Mouse (Mus musculus): Measurements from ENCODE around the gene Tmem138. TPM values are rescaled to one million over a fixed set of nuclear protein-coding genes. Genes with fewer than 3 reads are reported as not detected.
A peak's percentile ranks its signal among the peaks of the same experiment; 100 is the strongest.

Tmem138 gene
- total and polyA plus RNA-seq, 2 experiments, result 1.7 to 3.3 TPM

DNA sequence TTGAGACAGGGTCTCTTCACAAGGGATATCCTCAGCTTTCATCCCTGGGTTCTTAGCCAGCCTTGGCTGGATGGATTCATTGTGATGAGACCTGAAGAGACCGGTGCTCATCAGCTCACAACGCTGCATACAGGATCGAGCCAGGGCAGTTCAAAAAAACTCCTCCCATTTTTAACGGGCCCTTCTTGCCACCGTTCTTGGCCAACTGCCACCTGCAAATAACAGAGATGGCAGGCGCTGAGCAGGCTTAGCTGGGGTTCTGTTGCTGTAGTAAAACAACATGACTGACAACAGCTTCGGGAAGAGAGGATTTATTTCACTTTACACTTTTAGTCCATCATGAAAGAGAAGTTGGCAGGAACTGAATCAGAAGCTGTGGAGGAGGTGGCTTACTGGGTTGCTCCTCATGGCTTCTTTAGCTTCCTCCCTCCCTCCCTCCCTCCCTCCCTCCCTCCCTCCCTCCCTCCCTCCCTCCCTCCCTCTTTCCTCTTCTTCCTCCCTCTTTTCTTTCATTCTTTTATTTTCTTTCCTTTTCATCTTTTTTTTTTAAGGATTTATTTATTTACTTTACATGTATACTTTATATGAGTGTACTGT is 6.5 kb upstream of the Tmem138 start:
- TF ChIP-seq CTCF (IDR thresholded peaks at IDR 0.05; ENCODE audit: low read depth, low read length), result no peak
- no peak for TF ChIP-seq POLR2A (IDR thresholded peaks at IDR 0.05; ENCODE audit: extremely low read depth, insufficient read depth, low read length)
- Histone ChIP-seq H3K4me1 (ENCODE audit: control insufficient read depth, insufficient read depth, low read length) (peaks cover 7% of the 10 kb centered on the region; the same call in 1 of the 2 replicates), H3K36me3 (ENCODE audit: control insufficient read depth, insufficient read depth, low read length) (peaks cover 13% of the 10 kb centered on the region; the same call in 1 of the 2 replicates), H3K27me3 (ENCODE audit: control insufficient read depth, insufficient read depth, low read length) (no peaks in the 10 kb centered on the region), H3K9ac (ENCODE audit: low read depth, low read length) (no peak overlapping the region), H3K27ac (replicated peaks; ENCODE audit: insufficient read depth, low read depth, low read length) (no peak overlapping the region), H3K4me3 (ENCODE audit: insufficient read depth, low read depth, low read length) (no peak overlapping the region), H3K79me2 (ENCODE audit: control insufficient read depth, insufficient read depth, low read length) (no peaks in the 10 kb centered on the region)
- WGBS, result 26% methylated on average over 7 of the region's 7 CpGs
- no peak for DNase-seq (ENCODE audit: extremely low read depth, low read depth, low spot score)

DNA sequence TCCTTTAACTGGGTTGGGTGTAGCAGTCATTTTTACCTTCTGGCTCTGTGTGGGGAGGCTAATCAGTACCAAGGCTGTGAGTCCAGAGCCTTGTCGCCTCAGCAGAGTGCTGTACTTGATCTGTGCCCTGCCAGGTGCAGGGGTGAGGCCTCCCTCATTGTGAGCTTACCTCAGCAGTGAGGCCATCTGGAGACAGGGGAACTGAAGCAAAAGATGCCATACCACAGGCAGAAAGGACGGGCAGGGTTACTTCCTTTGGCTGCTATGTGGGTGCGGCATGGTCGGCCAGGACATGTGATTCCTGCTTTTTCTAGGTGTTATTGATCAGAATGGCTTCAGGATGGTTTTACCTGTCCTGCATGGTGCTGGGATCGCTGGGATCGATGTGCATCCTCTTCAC is 4.8 kb upstream of the Tmem138 start:
- no peak for TF ChIP-seq POLR2A (IDR thresholded peaks at IDR 0.05; ENCODE audit: extremely low read depth, insufficient read depth, low read length)
- no peak for TF ChIP-seq CTCF (IDR thresholded peaks at IDR 0.05; ENCODE audit: low read depth, low read length)
- no peak overlapping the region for H3K4me3 ChIP-seq (ENCODE audit: insufficient read depth, low read depth, low read length)

DNA sequence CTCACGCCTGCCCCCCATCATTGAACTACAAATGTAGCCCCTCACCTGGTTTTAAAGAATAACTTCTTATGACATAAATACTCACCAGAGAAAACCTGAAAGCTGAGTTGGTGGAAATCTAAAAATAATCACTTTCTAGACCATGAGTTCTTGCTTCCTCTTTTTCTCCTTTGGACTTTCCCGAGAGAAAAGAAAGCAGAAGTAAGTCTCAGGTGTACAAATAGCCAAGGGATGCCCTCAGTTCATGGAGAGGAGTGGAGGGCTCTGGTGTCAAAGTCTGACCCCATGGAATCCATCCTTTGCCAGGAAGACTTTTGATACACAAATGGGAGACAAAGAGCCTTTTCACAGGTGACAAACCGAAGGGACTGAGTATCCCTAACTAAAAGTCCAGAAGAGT is 3.6 kb upstream of the Tmem138 start:
- WGBS, result 81% methylated on average over 3 of the region's 3 CpGs
- TF ChIP-seq POLR2A (IDR thresholded peaks at IDR 0.05; ENCODE audit: extremely low read depth, insufficient read depth, low read length), result no peak
- TF ChIP-seq CTCF (IDR thresholded peaks at IDR 0.05; ENCODE audit: low read depth, low read length), result no peak
- Histone ChIP-seq H3K79me2 (ENCODE audit: control insufficient read depth, insufficient read depth, low read length) (no peaks in the 10 kb centered on the region; the same call in 1 of the 2 replicates), H3K4me1 (ENCODE audit: control insufficient read depth, insufficient read depth, low read length) (peaks cover 8% of the 10 kb centered on the region; the same call in 1 of the 2 replicates), H3K4me3 (ENCODE audit: insufficient read depth, low read depth, low read length) (no peak overlapping the region), H3K9ac (ENCODE audit: low read depth, low read length) (no peak overlapping the region), H3K27ac (replicated peaks; ENCODE audit: insufficient read depth, low read depth, low read length) (no peak overlapping the region), H3K27me3 (ENCODE audit: control insufficient read depth, insufficient read depth, low read length) (no peaks in the 10 kb centered on the region), H3K36me3 (ENCODE audit: control insufficient read depth, insufficient read depth, low read length) (peaks cover 11% of the 10 kb centered on the region; the same call in 1 of the 2 replicates)
- no peak for DNase-seq (ENCODE audit: extremely low read depth, low read depth, low spot score)

More for the DNA sequence above, 4.8 kb upstream of the Tmem138 start:
- Histone ChIP-seq H3K9ac (ENCODE audit: low read depth, low read length) (no peak overlapping the region), H3K27me3 (ENCODE audit: control insufficient read depth, insufficient read depth, low read length) (no peaks in the 10 kb centered on the region), H3K36me3 (ENCODE audit: control insufficient read depth, insufficient read depth, low read length) (peaks cover 13% of the 10 kb centered on the region; the same call in 1 of the 2 replicates), H3K4me1 (ENCODE audit: control insufficient read depth, insufficient read depth, low read length) (peaks cover 6% of the 10 kb centered on the region; the same call in 1 of the 2 replicates), H3K79me2 (ENCODE audit: control insufficient read depth, insufficient read depth, low read length) (no peaks in the 10 kb centered on the region; the same call in 1 of the 2 replicates), H3K27ac (replicated peaks; ENCODE audit: insufficient read depth, low read depth, low read length) (no peak overlapping the region)
- 91% methylated on average over 6 of the region's 6 CpGs for WGBS
- no peak for DNase-seq (ENCODE audit: extremely low read depth, low read depth, low spot score)

- DNase-seq (ENCODE audit: extremely low read depth, low read depth, low spot score), result no peak
- H3K36me3 ChIP-seq (ENCODE audit: control insufficient read depth, insufficient read depth, low read length), result peaks cover 11% of the 10 kb centered on the region; the same call in 1 of the 2 replicates
- peaks cover 6% of the 10 kb centered on the region; the same call in 1 of the 2 replicates for H3K4me1 ChIP-seq (ENCODE audit: control insufficient read depth, insufficient read depth, low read length)
- no peak overlapping the region for H3K27ac ChIP-seq (replicated peaks; ENCODE audit: insufficient read depth, low read depth, low read length)
- no peaks in the 10 kb centered on the region; the same call in 1 of the 2 replicates for H3K79me2 ChIP-seq (ENCODE audit: control insufficient read depth, insufficient read depth, low read length)
- no peaks in the 10 kb centered on the region for H3K27me3 ChIP-seq (ENCODE audit: control insufficient read depth, insufficient read depth, low read length)
- no peak overlapping the region for H3K4me3 ChIP-seq (ENCODE audit: insufficient read depth, low read depth, low read length)
- no peak overlapping the region for H3K9ac ChIP-seq (ENCODE audit: low read depth, low read length)
- TF ChIP-seq POLR2A (IDR thresholded peaks at IDR 0.05; ENCODE audit: extremely low read depth, insufficient read depth, low read length), result no peak
- TF ChIP-seq CTCF (IDR thresholded peaks at IDR 0.05; ENCODE audit: low read depth, low read length), result no peak
- WGBS, result 97% methylated on average over 3 of the region's 3 CpGs
Observed at GRCm38 (mm10) chr19:10580102-10580501, 2.9 kb upstream of the Tmem138 start.

DNA sequence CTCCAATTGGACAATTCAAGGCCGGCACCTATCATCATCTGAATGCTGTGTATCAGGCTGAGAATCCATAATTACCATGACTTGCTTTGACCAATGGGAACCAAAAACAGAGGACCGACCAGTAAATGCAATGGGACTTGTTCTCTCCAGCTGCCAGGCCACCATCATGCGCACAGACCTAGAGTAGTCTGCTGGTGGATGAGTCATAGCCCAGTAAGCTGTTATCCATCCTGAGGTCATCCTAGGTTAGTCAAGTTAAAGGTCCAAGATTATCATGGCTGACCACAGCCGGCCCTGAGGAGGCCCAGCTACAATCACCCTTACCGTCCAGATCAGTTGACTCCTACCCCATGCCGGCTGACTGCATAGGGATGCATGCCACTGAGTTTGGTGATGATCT is 7.5 kb downstream of the Tmem138 start:
- Histone ChIP-seq H3K27ac (replicated peaks; ENCODE audit: insufficient read depth, low read depth, low read length) (no peak overlapping the region), H3K36me3 (ENCODE audit: control insufficient read depth, insufficient read depth, low read length) (peaks cover 3% of the 10 kb centered on the region; the same call in 1 of the 2 replicates), H3K4me3 (ENCODE audit: insufficient read depth, low read depth, low read length) (no peak overlapping the region), H3K27me3 (ENCODE audit: control insufficient read depth, insufficient read depth, low read length) (no peaks in the 10 kb centered on the region), H3K79me2 (ENCODE audit: control insufficient read depth, insufficient read depth, low read length) (no peaks in the 10 kb centered on the region), H3K9ac (ENCODE audit: low read depth, low read length) (no peak overlapping the region), H3K4me1 (ENCODE audit: control insufficient read depth, insufficient read depth, low read length) (peaks cover 2% of the 10 kb centered on the region)
- TF ChIP-seq CTCF (IDR thresholded peaks at IDR 0.05; ENCODE audit: low read depth, low read length) (no peak), POLR2A (IDR thresholded peaks at IDR 0.05; ENCODE audit: extremely low read depth, insufficient read depth, low read length) (no peak)
- DNase-seq (ENCODE audit: extremely low read depth, low read depth, low spot score), result no peak
- 89% methylated on average over 6 of the region's 6 CpGs for WGBS

DNA sequence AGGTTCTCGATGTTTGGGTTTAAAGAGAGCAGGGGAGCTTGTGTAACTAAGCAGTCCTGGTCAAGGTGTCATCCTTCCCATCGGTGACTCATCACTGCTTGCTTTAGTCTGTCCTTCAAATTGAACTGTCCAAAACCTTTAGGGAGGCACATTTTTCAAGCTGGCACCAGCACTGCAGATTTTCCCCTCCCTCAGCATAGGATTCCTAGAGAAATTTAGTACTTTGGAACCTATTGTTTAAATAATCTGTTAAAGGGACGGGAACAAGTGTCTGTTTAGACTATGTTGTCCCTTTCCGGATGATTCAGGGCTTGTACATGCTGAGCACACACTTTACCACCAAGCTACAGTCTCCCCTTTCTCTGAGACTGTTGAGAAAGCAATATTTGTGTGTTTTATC is 11.9 kb downstream of the Tmem138 start:
- no peak overlapping the region for H3K4me3 ChIP-seq (ENCODE audit: insufficient read depth, low read depth, low read length)
- no peaks in the 10 kb centered on the region for H3K27me3 ChIP-seq (ENCODE audit: control insufficient read depth, insufficient read depth, low read length)
- no peak overlapping the region for H3K9ac ChIP-seq (ENCODE audit: low read depth, low read length)
- 12% methylated on average over 4 of the region's 4 CpGs for WGBS
- no peak for DNase-seq (ENCODE audit: extremely low read depth, low read depth, low spot score)
- no peak for TF ChIP-seq POLR2A (IDR thresholded peaks at IDR 0.05; ENCODE audit: extremely low read depth, insufficient read depth, low read length)
- no peak for TF ChIP-seq CTCF (IDR thresholded peaks at IDR 0.05; ENCODE audit: low read depth, low read length)
- H3K27ac ChIP-seq (replicated peaks; ENCODE audit: insufficient read depth, low read depth, low read length), result 0 out of 2 replicates have a peak overlapping the region, but pooled peaks have one; percentile 44
- no peaks in the 10 kb centered on the region for H3K79me2 ChIP-seq (ENCODE audit: control insufficient read depth, insufficient read depth, low read length)
- peaks cover 4% of the 10 kb centered on the region for H3K4me1 ChIP-seq (ENCODE audit: control insufficient read depth, insufficient read depth, low read length)
- no peaks in the 10 kb centered on the region for H3K36me3 ChIP-seq (ENCODE audit: control insufficient read depth, insufficient read depth, low read length)
